Mouse (Mus musculus): Measurements from ENCODE around the gene Nr6a1. TPM values are rescaled to one million over a fixed set of nuclear protein-coding genes. Genes with fewer than 3 reads are reported as not detected.
A peak's percentile ranks its signal among the peaks of the same experiment; 100 is the strongest.

Gene Nr6a1
- total RNA-seq (2017): 0.13 and 3.2 TPM in 2 replicates

DNA sequence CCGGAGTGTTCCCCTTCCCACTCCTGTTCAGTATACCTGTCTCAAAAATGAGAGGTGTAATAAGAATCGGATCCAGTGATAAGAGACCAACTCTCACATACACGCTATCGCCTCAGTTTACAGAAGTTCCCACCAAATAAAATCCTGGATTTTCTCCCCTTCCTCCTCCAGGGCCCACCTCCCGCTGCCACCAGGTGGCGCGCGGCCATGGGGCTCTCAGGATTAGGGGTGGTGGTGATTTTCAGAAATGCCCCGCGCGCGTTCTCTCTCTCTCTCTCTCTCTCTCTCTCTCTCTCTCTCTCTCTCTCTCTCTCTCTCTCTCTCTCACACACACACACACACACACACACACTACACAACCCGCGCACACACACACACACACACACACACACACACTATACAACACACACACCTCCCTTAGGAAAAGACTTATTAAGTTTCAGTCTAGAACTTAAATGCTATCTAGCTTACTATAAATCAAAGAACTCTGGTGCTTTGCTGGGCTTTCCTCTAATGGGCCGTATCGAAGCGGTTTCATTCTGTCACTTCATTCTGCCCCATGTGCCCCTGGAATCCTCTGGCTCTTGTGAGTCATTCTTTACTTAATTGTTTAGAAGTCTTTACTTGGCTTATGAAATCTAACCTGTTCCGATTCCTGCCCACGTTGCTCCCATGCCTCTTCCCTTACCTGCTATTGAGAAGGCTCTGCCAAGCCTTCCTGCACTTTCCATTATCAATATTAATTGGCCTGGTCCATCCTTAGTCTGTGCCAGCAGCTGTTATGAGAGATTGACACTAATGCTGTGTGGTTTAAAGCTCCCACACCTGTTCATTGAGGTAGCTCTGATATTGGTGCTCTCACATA, at the start of gene Nr6a1:
Gene Nr6a1 (minus strand): TSS at position 574 of the 865 bp plus-strand sequence.
- ATAC-seq (replicated peaks in 1 of 2; ENCODE audit: insufficient read depth in 1 of 2, low FRiP score in 2 of 2, low TSS enrichment in 1 of 2, low read depth in 1 of 2, poor library complexity in 2 of 2, severe bottlenecking in 2 of 2): peak; percentile 38 to 44; a peak in 2 of 4 replicates

DNA sequence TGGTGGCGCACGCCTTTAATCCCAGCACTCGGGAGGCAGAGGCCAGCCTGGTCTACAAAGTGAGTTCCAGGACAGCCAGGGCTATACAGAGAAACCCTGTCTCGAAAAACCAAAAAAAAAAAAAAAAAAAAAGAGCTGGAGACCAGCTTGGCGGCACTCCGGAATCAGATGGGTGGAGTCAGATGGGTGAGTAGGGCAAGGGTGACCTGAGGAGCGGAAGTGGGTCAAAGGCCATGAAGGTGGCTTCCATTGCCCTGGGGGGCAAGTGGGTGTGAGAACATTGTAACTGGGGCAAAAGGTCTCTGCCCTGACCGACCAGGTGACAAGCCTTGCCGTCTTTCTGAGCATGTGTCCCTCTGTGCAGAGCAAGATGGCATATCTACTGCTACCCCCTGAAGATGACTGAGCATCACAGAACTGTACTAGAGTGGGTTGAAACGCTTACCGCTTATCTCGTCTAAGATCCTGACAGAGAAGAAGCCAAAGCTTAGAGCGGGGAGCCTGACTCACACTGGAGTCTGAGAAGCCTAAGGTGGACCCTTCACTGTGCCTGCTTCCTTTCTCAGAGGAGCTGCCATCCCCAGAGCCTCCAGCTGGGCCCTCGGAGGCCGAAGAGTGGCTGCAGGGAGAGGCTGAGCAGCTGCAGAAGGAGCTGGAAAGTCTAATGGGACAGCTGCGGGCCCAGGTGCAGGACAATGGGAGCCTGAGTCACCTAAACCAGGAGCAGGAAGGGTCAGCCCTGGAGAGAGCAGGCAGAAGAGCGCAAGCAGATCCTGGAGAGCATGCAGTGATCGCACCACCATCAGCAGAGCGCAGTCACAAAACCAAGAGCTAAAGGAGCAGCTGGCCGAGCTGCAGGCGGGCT, 48.7 kb upstream of the Nr6a1 start:
- no peak for ATAC-seq (replicated peaks in 1 of 2; ENCODE audit: insufficient read depth in 1 of 2, low FRiP score in 2 of 2, low TSS enrichment in 1 of 2, low read depth in 1 of 2, poor library complexity in 2 of 2, severe bottlenecking in 2 of 2)

DNA sequence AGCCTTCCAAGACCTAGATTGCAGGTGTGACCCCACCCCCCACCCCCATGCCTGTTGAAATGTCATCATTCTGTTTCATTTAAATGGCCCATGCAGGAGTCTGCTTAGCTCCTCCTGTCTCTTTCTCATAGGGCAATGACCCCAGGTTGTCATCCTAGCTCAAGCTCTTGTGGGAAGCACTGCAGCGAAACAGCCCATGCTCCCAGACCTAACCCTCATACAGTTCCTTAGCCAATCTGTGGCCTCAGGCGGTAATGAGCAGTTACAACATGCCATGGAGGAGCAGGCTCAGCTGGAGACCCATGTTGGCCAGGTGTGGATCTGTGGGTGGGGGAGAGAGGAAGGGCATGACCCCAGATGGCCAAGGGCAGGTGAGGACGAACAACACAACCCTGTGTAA, 47.7 kb upstream of the Nr6a1 start:
- no peak for ATAC-seq (replicated peaks in 1 of 2; ENCODE audit: insufficient read depth in 1 of 2, low FRiP score in 2 of 2, low TSS enrichment in 1 of 2, low read depth in 1 of 2, poor library complexity in 2 of 2, severe bottlenecking in 2 of 2)

GRCm38 (mm10) chr2:38974171-38974570, 46.7 kb upstream of the Nr6a1 start:
- ATAC-seq (replicated peaks in 1 of 2; ENCODE audit: insufficient read depth in 1 of 2, low FRiP score in 2 of 2, low TSS enrichment in 1 of 2, low read depth in 1 of 2, poor library complexity in 2 of 2, severe bottlenecking in 2 of 2): no peak

DNA sequence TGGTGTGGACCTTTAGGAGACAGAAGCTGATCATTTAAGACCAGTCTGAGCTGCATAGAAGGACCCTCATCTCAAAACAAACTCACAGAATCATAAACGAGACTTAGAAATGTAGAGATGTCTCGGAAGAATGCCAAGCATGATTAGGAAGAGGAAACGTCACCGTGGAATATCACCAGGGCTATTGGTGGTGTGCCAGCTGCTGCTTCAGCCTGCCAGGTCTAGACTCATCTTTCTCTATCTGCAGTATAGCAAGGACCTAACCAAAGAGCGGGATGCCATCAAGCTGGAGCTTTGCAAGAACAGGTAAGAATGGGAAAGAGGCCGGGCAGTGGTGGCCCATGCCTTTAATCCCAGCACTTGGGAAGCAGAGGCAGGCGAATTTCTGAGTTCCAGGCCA, 46.2 kb upstream of the Nr6a1 start:
- no peak for ATAC-seq (replicated peaks in 1 of 2; ENCODE audit: insufficient read depth in 1 of 2, low FRiP score in 2 of 2, low TSS enrichment in 1 of 2, low read depth in 1 of 2, poor library complexity in 2 of 2, severe bottlenecking in 2 of 2)

GRCm38 (mm10) chr2:38973223-38973622, 45.7 kb upstream of the Nr6a1 start:
- no peak for ATAC-seq (replicated peaks in 1 of 2; ENCODE audit: insufficient read depth in 1 of 2, low FRiP score in 2 of 2, low TSS enrichment in 1 of 2, low read depth in 1 of 2, poor library complexity in 2 of 2, severe bottlenecking in 2 of 2)

- ATAC-seq (replicated peaks in 1 of 2; ENCODE audit: insufficient read depth in 1 of 2, low FRiP score in 2 of 2, low TSS enrichment in 1 of 2, low read depth in 1 of 2, poor library complexity in 2 of 2, severe bottlenecking in 2 of 2): peak; percentile 27 to 36; a peak in 1 of 4 replicates
Measured at GRCm38 (mm10) chr2:38970057-38970456, 42.6 kb upstream of the Nr6a1 start.

DNA sequence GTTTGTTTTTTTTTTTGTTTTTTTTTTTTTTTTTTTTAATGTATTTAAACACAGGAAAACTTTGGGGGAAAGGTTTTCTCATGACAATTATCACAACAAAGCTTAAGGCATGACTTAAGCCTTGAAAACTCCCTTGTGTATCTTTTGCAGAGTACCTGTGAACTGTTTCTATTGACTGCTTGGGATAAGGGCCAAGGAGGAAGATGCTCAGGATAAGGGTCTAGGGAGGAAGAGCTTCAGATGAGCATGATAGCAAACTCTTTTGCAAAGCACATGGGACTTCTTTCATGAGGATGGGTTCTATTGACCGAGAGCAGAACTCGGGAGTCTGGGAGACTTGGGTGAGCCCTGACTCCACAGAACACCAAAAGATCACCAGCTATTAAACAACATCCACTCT, 42.2 kb upstream of the Nr6a1 start:
- ATAC-seq (replicated peaks in 1 of 2; ENCODE audit: insufficient read depth in 1 of 2, low FRiP score in 2 of 2, low TSS enrichment in 1 of 2, low read depth in 1 of 2, poor library complexity in 2 of 2, severe bottlenecking in 2 of 2): no peak; a peak in 1 of 4 replicates

DNA sequence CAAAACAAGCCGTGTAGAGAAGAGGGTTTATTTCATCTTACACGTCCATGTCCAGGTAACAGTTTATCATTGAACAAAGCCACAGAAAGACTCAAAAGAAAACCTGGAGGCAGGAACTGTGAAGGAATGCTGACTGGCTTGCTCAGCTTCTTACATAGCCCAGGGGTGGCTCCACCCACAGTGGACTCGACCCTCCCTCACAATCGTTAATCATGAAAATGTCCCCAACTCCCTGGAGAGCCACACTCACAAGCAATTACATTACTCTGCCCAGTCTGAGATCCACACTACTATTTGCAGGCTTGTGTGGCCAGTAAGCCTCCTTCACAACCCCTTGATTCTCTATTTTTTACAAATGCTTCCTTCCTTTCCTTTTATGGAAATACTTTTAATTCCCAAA, 36.7 kb upstream of the Nr6a1 start:
- no peak for ATAC-seq (replicated peaks in 1 of 2; ENCODE audit: insufficient read depth in 1 of 2, low FRiP score in 2 of 2, low TSS enrichment in 1 of 2, low read depth in 1 of 2, poor library complexity in 2 of 2, severe bottlenecking in 2 of 2)

DNA sequence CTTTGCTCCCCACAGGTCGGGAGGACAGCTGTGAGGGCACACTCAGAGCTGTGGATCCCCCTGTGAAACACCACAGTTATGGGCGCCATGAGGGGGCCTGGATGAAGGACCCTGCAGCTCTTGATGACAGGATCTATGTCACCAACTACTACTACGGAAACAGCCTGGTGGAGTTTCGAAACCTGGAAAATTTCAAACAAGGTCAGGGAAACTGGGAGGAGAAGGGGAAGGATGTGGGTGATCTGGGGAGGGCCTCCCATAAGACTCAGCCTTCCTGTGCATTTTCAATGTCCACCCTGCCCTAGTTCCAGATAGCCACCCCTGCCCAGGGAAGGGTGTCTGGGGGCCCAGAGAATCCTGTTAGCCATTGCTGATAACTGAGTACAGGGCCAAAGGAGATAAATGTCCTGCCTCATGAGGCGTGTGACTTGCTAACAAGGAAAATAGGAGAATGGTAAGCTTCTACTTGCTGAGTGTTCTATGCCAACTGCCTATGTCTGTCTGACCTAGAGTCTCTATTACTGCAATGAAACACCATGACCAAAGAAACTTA, 30.3 kb upstream of the Nr6a1 start:
- ATAC-seq (replicated peaks in 1 of 2; ENCODE audit: insufficient read depth in 1 of 2, low FRiP score in 2 of 2, low TSS enrichment in 1 of 2, low read depth in 1 of 2, poor library complexity in 2 of 2, severe bottlenecking in 2 of 2): no peak

DNA sequence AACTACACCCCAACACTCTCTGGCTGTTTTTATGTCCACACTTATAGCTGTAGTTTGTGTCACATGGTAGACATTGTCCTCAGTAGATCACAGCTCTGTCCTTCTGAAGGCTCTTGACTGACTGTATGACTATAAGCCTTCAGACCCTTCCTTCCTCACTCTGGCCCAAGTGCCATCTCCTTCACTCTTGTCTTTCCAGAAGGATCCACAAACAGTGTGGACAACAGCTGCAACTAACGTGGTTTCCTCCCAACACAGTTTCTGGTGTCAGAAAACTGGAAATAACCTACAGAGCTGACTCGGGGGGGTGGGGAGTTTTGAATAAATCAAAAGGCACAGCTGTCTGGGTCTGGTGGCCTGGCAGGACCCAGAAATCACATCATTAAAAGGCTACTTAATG, 28.6 kb upstream of the Nr6a1 start:
- ATAC-seq (replicated peaks in 1 of 2; ENCODE audit: insufficient read depth in 1 of 2, low FRiP score in 2 of 2, low TSS enrichment in 1 of 2, low read depth in 1 of 2, poor library complexity in 2 of 2, severe bottlenecking in 2 of 2): no peak

GRCm38 (mm10) chr2:38953152-38953883, 25.8 kb upstream of the Nr6a1 start:
- no peak for ATAC-seq (replicated peaks in 1 of 2; ENCODE audit: insufficient read depth in 1 of 2, low FRiP score in 2 of 2, low TSS enrichment in 1 of 2, low read depth in 1 of 2, poor library complexity in 2 of 2, severe bottlenecking in 2 of 2)

GRCm38 (mm10) chr2:38950281-38950719, 22.8 kb upstream of the Nr6a1 start:
- ATAC-seq (replicated peaks in 1 of 2; ENCODE audit: insufficient read depth in 1 of 2, low FRiP score in 2 of 2, low TSS enrichment in 1 of 2, low read depth in 1 of 2, poor library complexity in 2 of 2, severe bottlenecking in 2 of 2): peak; percentile 81 to 90

- ATAC-seq (replicated peaks in 1 of 2; ENCODE audit: insufficient read depth in 1 of 2, low FRiP score in 2 of 2, low TSS enrichment in 1 of 2, low read depth in 1 of 2, poor library complexity in 2 of 2, severe bottlenecking in 2 of 2): peak in 1 of 2 experiments; percentile 19; a peak in 2 of 4 replicates
Measured at GRCm38 (mm10) chr2:38947566-38947965, 20.1 kb upstream of the Nr6a1 start.

DNA sequence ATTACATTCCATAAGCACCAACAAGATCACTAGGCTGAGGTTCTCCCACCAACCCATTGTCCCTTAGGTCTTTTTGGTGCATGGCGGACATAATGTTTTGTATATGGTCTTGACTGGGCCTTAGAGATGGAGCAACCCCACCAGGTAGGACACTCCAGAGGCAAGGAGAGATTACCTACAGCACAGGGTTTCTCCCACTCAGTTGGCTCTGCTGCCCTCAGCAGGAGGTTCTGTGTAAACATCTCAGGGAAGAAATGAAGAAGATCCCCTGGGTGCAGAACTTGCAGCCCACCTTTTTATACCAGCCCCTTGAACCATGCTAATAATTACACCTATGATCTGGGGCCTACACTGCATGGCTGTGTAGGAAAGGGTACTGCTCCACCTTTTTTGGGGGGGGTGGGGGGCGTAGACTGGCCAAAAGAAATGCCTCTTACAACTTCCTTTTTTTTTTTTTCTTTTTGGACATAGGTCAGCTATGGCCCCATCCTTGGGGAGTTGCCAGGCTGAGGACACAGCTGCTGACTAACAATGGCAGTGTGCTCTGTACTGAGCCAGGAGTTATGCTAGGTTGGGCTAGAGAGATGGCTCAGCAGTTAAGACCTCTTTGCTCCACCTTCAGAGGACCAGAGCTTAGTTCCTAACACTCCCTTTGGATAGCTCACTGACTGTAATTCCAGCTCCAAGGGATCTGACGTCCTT, 17.1 kb upstream of the Nr6a1 start:
- no peak for ATAC-seq (replicated peaks in 1 of 2; ENCODE audit: insufficient read depth in 1 of 2, low FRiP score in 2 of 2, low TSS enrichment in 1 of 2, low read depth in 1 of 2, poor library complexity in 2 of 2, severe bottlenecking in 2 of 2)

DNA sequence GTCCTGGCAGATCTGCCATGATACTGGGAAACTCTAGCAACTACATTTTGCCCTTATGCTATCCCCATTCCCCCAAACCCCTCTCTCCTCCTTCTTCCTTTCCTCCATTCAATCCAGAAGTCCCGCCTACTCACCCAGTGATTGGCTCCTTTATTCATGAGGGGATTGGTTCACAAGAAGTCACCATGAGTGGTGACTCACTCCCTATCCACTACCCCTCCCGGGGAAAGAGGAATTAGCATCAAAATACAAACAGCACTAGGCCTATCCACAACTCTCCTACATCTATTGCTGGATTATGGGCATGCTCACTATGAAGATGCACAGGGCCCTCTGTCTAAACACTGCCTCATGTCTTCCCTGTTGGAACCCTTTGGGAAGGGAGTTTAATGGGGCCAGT, 16.5 kb upstream of the Nr6a1 start:
- no peak for ATAC-seq (replicated peaks in 1 of 2; ENCODE audit: insufficient read depth in 1 of 2, low FRiP score in 2 of 2, low TSS enrichment in 1 of 2, low read depth in 1 of 2, poor library complexity in 2 of 2, severe bottlenecking in 2 of 2)

DNA sequence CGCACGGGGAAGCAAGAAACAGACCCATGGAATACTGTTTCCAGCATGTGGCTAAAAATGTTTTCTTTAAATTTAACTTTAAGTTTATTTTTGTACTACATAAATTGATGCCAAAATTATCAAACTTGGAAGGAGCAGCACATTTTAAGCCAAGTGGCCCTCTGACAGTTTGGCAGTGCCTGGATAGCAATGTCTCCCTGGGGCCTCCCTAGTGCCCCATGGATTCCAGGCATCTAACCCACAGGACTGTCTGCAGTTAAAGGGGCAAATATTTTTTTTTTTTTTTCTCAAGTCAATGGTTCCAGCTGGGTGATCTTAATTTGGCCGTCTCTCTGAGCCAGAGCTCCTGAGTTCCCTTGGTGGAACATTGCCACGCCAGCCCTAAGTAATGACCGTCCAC, 15.7 kb upstream of the Nr6a1 start:
- ATAC-seq (replicated peaks in 1 of 2; ENCODE audit: insufficient read depth in 1 of 2, low FRiP score in 2 of 2, low TSS enrichment in 1 of 2, low read depth in 1 of 2, poor library complexity in 2 of 2, severe bottlenecking in 2 of 2): no peak

Data from hematopoietic stem cell, adult 5-6 weeks (primary cell).